Mouse (Mus musculus) heart, embryonic 16.5 days (tissue): ENCODE data around the gene Dhrs9. TPM values are rescaled to one million over a fixed set of nuclear protein-coding genes. Genes with fewer than 3 reads are reported as not detected.

Experiments used
- ATAC-seq: fragments of 200-750 bp; cut with Nextera tagmentation; replicated peaks from 2 replicates; pipeline ENCODE4 v1.8.0; 2017; ENCODE audit warnings: moderate number of reproducible peaks; ENCODE audit not compliant: insufficient read depth, low FRiP score; ENCODE audit errors: extremely low read depth
- H3K27ac ChIP-seq: fragments of 300-500 bp; sonication (generic); 2 replicates; pipeline ENCODE4 v1.5.1; 2014; ENCODE audit warnings: mild to moderate bottlenecking, low read length, control low read depth, moderate library complexity
- H3K27me3 ChIP-seq: fragments of 300-500 bp; sonication (generic); 2 replicates; pipeline ENCODE4 v1.6.1; 2014; ENCODE audit warnings: low read length, mixed read lengths; ENCODE audit not compliant: control insufficient read depth, insufficient read depth
- H3K36me3 ChIP-seq: fragments of 300-500 bp; sonication (generic); 2 replicates; pipeline ENCODE4 v1.6.1; 2014; ENCODE audit not compliant: control insufficient read depth, insufficient read depth
- H3K4me1 ChIP-seq: fragments of 300-500 bp; sonication (generic); 2 replicates; pipeline ENCODE4 v1.6.1; 2014; ENCODE audit warnings: low read length, mixed read lengths; ENCODE audit not compliant: control insufficient read depth, insufficient read depth
- H3K4me2 ChIP-seq: fragments of 300-500 bp; sonication (generic); 2 replicates; pipeline ENCODE4 v1.6.1; 2014; ENCODE audit warnings: low read depth, mild to moderate bottlenecking, control low read depth, low read length
- H3K4me3 ChIP-seq: fragments of 300-500 bp; sonication (generic); 2 replicates; pipeline ENCODE4 v1.5.1; 2014; ENCODE audit warnings: mild to moderate bottlenecking, control low read depth, low read length
- H3K9ac ChIP-seq: fragments of 300-500 bp; sonication (generic); 2 replicates; pipeline ENCODE4 v1.6.1; 2014; ENCODE audit warnings: low read length, control low read depth
- H3K9me3 ChIP-seq: fragments of 300-500 bp; sonication (generic); replicated peaks from 2 replicates; pipeline ENCODE4 v1.6.1; 2016; ENCODE audit warnings: low read length; ENCODE audit not compliant: control insufficient read depth
- WGBS: fragments of 180-500 bp; shearing (Covaris S2); extraction: QIAGEN DNeasy Blood & Tissue Kit; methylation state at CpG from one replicate; pipeline ENCODE4 v1.1.7; 2014; 5-methylcytosine and 5-hydroxymethylcytosine counted together
- polyA plus RNA-seq: library from polyadenylated mRNA; unstranded; fragments of >200 nt; fragmentation: Nextera tagmentation; extraction: Ambion mirVana; gene quantifications from 2 replicates; pipeline ENCODE4 v1.2.1, GENCODE M21; 2015

The Dhrs9 gene
- polyA plus RNA-seq, 1 experiment from 2014 or later: 0.07 TPM

DNA sequence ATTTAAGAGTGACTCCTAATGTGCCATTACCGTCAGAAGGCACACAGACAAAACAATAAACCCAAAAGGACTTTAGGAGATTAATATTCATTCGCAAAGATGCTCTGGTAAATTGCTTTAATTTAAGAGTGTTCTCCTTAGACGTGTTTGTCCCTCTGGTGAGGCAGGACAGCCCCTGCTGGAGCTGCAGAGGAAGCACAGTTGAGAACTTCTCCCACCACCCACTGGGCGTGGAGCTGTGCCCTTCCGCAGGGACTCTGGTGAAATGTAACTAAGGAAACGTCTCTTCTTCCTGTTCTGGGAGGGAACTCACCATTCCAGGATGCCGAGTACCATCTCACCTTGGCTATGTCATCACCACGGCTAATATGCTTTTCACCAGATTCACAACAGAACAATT lies 1.5 kb downstream of the Dhrs9 start:
- no peaks in the 10 kb centered on the region for H3K36me3 ChIP-seq
- no peak for ATAC-seq
- H3K9me3 ChIP-seq: no peaks in the 10 kb centered on the region
- H3K9ac ChIP-seq: no peak overlapping the region
- H3K4me1 ChIP-seq: no peaks in the 10 kb centered on the region
- WGBS: 44% methylated on average over 8 of the region's 8 CpGs
- no peaks in the 10 kb centered on the region for H3K27me3 ChIP-seq
- no peak overlapping the region for H3K4me2 ChIP-seq
- no peak overlapping the region for H3K27ac ChIP-seq
- H3K4me3 ChIP-seq: no peak overlapping the region

DNA sequence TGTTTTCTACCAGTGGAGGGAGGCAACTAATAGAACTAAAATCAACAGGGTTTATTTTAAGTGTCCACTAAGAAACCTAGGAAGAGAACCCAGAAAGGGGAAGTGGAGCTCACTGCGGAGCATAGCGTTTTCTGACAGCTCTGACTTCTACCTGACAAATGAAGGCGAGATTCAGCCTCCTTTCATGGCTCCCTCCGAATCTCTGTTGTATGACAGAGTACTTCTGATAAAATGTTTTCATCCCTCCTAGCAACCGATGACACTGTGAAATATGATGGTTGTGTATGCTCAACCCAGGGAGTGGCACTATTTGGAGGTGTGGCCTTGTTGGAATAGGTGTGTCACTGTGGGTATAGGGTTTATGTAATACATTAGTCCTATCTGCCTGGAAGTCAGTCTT lies 2.6 kb downstream of the Dhrs9 start:
- no peaks in the 10 kb centered on the region for H3K4me1 ChIP-seq
- WGBS: 72% methylated on average over 5 of the region's 5 CpGs
- no peak overlapping the region for H3K4me3 ChIP-seq
- no peaks in the 10 kb centered on the region for H3K36me3 ChIP-seq
- H3K9ac ChIP-seq: no peak overlapping the region
- no peak for ATAC-seq
- H3K27ac ChIP-seq: no peak overlapping the region
- no peaks in the 10 kb centered on the region for H3K27me3 ChIP-seq
- H3K9me3 ChIP-seq: no peaks in the 10 kb centered on the region
- no peak overlapping the region for H3K4me2 ChIP-seq

DNA sequence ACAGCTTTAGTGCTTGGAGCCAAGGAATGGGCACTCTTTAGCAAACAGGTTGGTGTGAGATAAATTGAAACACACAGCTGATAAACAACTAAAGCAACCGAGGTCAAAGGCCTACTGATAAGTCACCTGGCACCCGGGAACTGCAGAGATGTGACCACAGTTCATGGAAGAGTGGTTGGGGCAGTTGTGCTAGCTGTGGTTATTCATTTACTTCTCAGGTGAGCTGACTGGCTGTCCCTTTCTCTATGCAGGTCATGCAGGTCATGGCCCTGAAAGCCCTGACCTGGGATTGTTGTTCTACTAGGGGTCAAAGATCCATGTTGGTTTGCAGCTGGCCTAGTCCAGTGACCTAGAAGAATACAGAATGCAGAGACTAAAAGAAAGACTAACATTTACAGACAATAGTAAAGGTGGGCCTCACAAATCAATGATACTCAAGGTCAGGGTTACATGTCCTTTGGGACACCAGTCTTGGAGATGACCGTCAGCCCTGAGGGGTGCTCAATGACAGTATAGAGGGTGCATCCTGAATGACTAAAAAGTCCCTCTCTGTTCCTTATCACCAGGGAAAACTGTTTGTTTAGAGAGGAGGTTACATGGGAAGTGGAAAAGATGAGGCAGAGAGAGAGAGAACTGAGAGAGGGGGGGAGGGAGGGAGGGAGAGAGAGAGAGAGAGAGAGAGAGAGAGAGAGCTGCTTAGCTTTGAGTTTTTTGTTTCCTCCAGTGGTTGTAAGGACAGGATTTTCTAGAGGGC lies 6.0 kb downstream of the Dhrs9 start:
- H3K4me3 ChIP-seq: no peak overlapping the region
- H3K4me1 ChIP-seq: no peaks in the 10 kb centered on the region
- no peak for ATAC-seq
- no peaks in the 10 kb centered on the region for H3K36me3 ChIP-seq
- no peak overlapping the region for H3K4me2 ChIP-seq
- 44% methylated on average over 3 of the region's 3 CpGs for WGBS
- no peaks in the 10 kb centered on the region for H3K27me3 ChIP-seq
- no peaks in the 10 kb centered on the region for H3K9me3 ChIP-seq
- H3K27ac ChIP-seq: no peak overlapping the region
- no peak overlapping the region for H3K9ac ChIP-seq

DNA sequence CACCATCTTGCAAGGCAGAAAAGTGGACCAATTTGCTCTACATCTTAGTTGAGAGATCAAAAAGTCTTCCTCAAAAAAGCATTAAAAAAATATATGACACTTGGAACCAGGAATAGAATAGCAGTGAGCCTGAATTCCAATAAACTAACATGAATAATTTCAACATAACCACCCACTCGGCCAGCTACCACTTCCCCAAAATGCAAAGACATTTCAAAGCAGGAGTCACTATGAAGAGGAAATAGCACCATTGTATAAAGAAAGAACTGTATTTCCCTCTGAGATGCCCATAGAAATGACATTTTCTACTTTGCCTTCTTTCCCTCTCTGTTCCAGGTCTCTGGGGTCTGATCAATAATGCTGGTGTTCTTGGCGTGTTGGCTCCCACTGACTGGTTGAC lies 13.7 kb downstream of the Dhrs9 start:
- no peak overlapping the region for H3K27ac ChIP-seq

DNA sequence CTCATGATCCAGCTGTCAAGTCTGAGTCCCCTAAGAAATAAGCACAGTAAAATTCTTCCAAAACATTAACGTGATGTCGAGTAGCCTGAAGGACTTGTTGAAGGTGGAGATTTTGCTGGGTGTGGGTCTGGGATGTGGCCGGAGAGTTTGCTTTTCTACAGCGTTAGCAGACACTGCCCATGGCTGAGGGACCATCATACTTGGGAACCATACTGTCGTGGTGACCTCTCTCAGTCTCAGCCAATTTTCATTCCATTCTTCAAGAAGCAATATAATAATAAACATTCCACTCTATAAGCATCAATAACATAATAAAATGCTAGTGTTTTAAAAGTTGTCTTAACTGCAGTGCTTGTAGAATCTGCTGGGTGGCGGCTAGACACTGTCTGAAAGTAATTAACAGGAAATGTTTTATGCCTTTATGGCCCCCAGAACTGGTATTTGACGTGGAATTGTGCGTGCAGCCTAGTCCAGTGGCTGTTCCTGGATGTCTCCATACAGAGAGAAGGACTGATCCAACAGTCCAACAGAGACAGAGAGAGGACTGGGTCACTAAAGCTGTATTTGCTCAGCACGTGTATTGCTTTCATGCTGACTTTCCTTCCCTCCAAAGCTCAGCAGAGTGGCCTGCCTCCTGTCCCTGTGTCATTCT lies 15.5 kb downstream of the Dhrs9 start:
- Histone ChIP-seq H3K4me3 (no peak overlapping the region), H3K4me2 (no peak overlapping the region), H3K27ac (no peak overlapping the region), H3K9me3 (no peaks in the 10 kb centered on the region), H3K9ac (no peak overlapping the region), H3K4me1 (no peaks in the 10 kb centered on the region), H3K36me3 (no peaks in the 10 kb centered on the region), H3K27me3 (no peaks in the 10 kb centered on the region)
- WGBS: 75% methylated on average over 9 of the region's 9 CpGs
- no peak for ATAC-seq

More for the DNA sequence above, 13.7 kb downstream of the Dhrs9 start:
- Histone ChIP-seq H3K9me3 (no peaks in the 10 kb centered on the region), H3K9ac (no peak overlapping the region), H3K4me2 (no peak overlapping the region), H3K4me1 (no peaks in the 10 kb centered on the region), H3K4me3 (no peak overlapping the region), H3K36me3 (no peaks in the 10 kb centered on the region), H3K27me3 (no peaks in the 10 kb centered on the region)
- WGBS: 78% methylated on average over 2 of the region's 2 CpGs
- no peak for ATAC-seq

DNA sequence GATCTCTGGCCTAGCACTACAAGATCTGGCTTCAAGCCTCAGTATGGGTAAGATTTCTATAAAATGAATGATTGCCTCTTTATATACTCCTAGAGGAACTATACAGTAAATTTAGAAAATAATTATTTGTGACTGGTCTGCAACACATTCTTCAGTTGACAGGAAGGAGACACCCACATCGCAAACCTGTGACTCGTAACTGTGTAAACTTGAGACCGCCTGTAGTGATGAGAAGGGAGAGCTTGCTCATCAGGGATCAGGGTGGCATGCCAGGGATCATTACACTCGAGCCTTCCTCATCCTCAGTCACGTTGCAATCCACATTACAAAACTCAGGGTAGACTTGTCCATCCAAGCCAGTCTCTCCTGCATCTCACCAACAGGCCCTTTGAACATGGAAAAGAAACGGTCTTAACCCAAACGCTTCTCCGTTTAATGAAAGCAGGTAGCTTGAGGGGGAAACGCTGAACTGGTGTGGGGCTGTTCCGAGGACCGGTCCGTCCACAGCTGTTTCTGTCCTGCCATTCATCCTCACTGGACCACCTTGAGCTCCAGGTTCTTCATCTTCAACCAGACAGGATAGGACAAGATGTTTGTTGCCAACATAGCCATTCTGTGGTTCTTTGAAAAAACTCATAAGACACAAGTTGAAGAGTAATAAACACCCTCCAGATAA lies 16.7 kb downstream of the Dhrs9 start:
- Histone ChIP-seq H3K9ac (no peak overlapping the region), H3K36me3 (no peaks in the 10 kb centered on the region), H3K9me3 (no peaks in the 10 kb centered on the region), H3K4me2 (no peak overlapping the region), H3K4me1 (peaks cover 5% of the 10 kb centered on the region), H3K27me3 (no peaks in the 10 kb centered on the region), H3K4me3 (no peak overlapping the region), H3K27ac (no peak overlapping the region)
- 83% methylated on average over 12 of the region's 12 CpGs for WGBS
- ATAC-seq: no peak

DNA sequence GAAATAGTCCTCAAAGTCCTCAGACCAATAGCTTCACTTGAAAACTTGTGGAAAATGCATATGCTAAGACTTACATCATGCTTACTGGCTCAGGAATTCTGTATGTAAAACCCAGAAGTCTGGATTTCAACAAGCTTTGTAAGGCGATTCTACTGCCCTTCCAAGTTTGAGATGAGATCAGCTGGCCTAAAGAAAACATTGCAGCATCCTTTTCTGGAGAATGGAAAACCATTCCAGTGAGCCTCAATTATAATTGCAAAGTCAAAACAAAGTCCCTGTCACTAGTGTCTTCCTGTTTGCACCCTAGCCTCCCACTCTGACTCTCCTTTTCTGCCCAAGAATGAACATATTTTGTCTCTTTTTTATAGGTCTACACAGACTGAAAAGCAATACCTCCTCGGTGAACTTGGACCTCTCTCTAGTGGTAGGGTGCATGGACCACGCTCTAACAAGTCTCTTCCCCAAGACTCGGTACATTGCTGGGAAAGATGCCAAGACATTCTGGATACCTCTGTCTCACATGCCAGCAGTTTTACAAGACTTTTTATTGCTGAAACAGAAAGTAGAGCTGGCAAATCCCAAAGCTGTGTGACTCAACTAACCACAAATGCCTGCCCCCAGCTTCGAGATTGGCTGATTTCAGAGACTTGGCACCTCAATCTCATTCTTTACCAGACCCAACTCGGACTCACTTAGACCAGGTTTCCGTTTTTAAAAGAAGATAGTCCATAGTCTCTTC lies 20.8 kb downstream of the Dhrs9 start:
- H3K27me3 ChIP-seq: no peaks in the 10 kb centered on the region
- no peaks in the 10 kb centered on the region for H3K9me3 ChIP-seq
- ATAC-seq: no peak
- H3K4me2 ChIP-seq: no peak overlapping the region
- 56% methylated on average over 7 of the region's 7 CpGs for WGBS
- no peaks in the 10 kb centered on the region for H3K36me3 ChIP-seq
- no peak overlapping the region for H3K27ac ChIP-seq
- no peak overlapping the region for H3K9ac ChIP-seq
- peaks cover 5% of the 10 kb centered on the region for H3K4me1 ChIP-seq
- H3K4me3 ChIP-seq: no peak overlapping the region

DNA sequence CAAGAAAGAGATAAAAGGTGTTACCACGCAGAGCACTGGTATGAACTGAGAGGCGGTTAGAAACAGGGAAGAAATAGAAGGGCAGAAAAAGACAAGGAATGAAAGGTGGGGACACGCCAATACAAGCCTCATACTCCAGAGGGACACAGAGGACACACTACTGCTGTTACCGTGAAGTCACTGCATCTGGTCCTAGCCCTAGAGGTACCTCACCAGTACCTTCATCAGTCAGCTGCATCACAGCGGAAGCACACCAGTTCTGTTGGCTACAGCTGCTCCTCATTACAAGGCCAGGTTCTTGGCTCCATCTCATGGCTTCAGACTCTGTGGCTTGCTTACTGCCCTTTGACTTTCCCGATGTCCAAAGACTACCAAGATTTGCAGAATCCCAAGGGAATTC lies 21.6 kb downstream of the Dhrs9 start:
- Histone ChIP-seq H3K4me3 (no peak overlapping the region), H3K4me2 (no peak overlapping the region), H3K9me3 (no peaks in the 10 kb centered on the region), H3K4me1 (peaks cover 5% of the 10 kb centered on the region), H3K9ac (no peak overlapping the region), H3K27ac (no peak overlapping the region), H3K27me3 (no peaks in the 10 kb centered on the region), H3K36me3 (no peaks in the 10 kb centered on the region)
- no peak for ATAC-seq
- 71% methylated on average over 6 of the region's 6 CpGs for WGBS
